Mouse (Mus musculus) bone marrow macrophage, adult 2 months (primary cell): Measurements from ENCODE around the gene Agap1.

Experiments
- CTCF ChIP-seq: IDR thresholded peaks from 2 replicates; pipeline ENCODE4 v1.5.1; 2012; ENCODE audit warnings: low read depth, mild to moderate bottlenecking, low read length, moderate library complexity
- POLR2A ChIP-seq: IDR thresholded peaks from 2 replicates; pipeline ENCODE4 v1.6.1; 2012; ENCODE audit warnings: mild to moderate bottlenecking, low read depth, low read length, borderline replicate concordance

- no peak for TF ChIP-seq POLR2A
- no peak for TF ChIP-seq CTCF
These were observed 246.6 kb downstream of the Agap1 start for GRCm38 (mm10) chr1:89701162-89701730.
